Mouse (Mus musculus) embryonic fibroblast, embryonic 13.5 days (primary cell): ENCODE data around the gene Zfp213.

ENCODE experiments used
- CTCF ChIP-seq: IDR thresholded peaks from 2 replicates; pipeline ENCODE4 v1.5.1; 2011; ENCODE audit warnings: mild to moderate bottlenecking, control low read depth, low read length, moderate library complexity, borderline replicate concordance; ENCODE audit not compliant: insufficient read depth
- POLR2A ChIP-seq: IDR thresholded peaks from 2 replicates; pipeline ENCODE4 v1.6.1; 2011; ENCODE audit warnings: low read depth, mild to moderate bottlenecking, control low read depth, low read length, moderate library complexity

DNA sequence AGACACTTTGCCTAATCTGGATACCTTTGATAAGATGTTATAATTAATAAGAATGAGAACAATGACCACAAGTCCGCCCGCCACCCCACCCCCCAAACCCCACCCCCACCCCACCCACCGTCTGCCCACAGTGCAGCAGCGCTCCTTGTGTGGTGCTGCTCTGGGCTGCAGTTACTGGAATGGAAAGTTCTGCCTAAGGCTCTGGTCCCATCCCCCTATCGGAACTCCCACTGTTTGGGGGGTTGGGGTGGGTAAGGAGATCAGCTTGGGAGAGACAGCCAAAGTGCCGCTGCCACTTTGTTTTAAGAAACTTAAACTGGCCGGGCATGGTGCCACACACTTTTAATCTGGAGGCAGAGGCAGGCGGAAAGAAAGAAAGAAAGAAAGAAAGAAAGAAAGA lies 39.0 kb upstream of the Zfp213 start:
- TF ChIP-seq POLR2A = no peak
- TF ChIP-seq CTCF = no peak
